Mouse (Mus musculus) kidney, adult 2 months (tissue): ENCODE results near the gene Gm9008. TPM values are rescaled to one million over a fixed set of nuclear protein-coding genes. Genes with fewer than 3 reads are reported as not detected.
A peak's percentile ranks its signal among the peaks of the same experiment; 100 is the strongest.
"Not testable (repeated sequence)": the region's sequence is repeated elsewhere in the genome, so short reads cannot be mapped to it uniquely, and the experiment has no call there.

Source experiments
- DNase-seq: peaks from one replicate; pipeline ENCODE4 v3.0.0; 2021
- H3K27ac ChIP-seq: fragments of 200-500 bp; 2 replicates; pipeline ENCODE4 v1.5.1; 2012; ENCODE audit warnings: low read depth, low read length, control low read depth, inconsistent platforms; ENCODE audit not compliant: insufficient read depth
- H3K27me3 ChIP-seq: fragments of 200-500 bp; replicated peaks from 2 replicates; pipeline ENCODE4 v1.6.1; 2012; ENCODE audit warnings: mild to moderate bottlenecking, moderate library complexity, low read length, inconsistent platforms; ENCODE audit not compliant: control insufficient read depth, insufficient read depth
- H3K36me3 ChIP-seq: fragments of 200-500 bp; 2 replicates; pipeline ENCODE4 v1.6.1; 2012; ENCODE audit warnings: mild to moderate bottlenecking, moderate library complexity, low read length, inconsistent platforms; ENCODE audit not compliant: control insufficient read depth, insufficient read depth
- H3K4me1 ChIP-seq: fragments of 200-500 bp; 2 replicates; pipeline ENCODE4 v1.6.1; 2011; ENCODE audit warnings: low read length; ENCODE audit not compliant: control insufficient read depth, insufficient read depth
- H3K4me3 ChIP-seq: fragments of 200-500 bp; 2 replicates; pipeline ENCODE4 v1.5.1; 2011; ENCODE audit warnings: mild to moderate bottlenecking, low read depth, low read length, control low read depth; ENCODE audit not compliant: insufficient read depth
- CTCF ChIP-seq: fragments of 200-500 bp; conservative IDR thresholded peaks from 2 replicates; pipeline ENCODE4 v1.5.1; 2011; ENCODE audit warnings: low read depth, mild to moderate bottlenecking, control low read depth, low read length, moderate library complexity, mixed read lengths; ENCODE audit not compliant: insufficient read depth, insufficient read length
- POLR2A ChIP-seq: fragments of 200-500 bp; IDR thresholded peaks from one replicate; pipeline ENCODE4 v1.6.1; 2011; ENCODE audit warnings: low read depth, low read length, control low read depth
- WGBS: fragments of 180-500 bp; shearing (Covaris S2); methylation state at CpG from one replicate; pipeline ENCODE4 v1.1.7; 2018; 5-methylcytosine and 5-hydroxymethylcytosine counted together
- polyA plus RNA-seq: library from polyadenylated mRNA; depleted of rRNA; stranded (reverse); fragments of >200 nt; gene quantifications from 2 replicates; pipeline ENCODE4 v1.2.3, GENCODE M21; 2012; rRNA removed

Gm9008 gene
- polyA plus RNA-seq, result 0.08 TPM in 1 of 2 replicates, not detected in the other

DNA sequence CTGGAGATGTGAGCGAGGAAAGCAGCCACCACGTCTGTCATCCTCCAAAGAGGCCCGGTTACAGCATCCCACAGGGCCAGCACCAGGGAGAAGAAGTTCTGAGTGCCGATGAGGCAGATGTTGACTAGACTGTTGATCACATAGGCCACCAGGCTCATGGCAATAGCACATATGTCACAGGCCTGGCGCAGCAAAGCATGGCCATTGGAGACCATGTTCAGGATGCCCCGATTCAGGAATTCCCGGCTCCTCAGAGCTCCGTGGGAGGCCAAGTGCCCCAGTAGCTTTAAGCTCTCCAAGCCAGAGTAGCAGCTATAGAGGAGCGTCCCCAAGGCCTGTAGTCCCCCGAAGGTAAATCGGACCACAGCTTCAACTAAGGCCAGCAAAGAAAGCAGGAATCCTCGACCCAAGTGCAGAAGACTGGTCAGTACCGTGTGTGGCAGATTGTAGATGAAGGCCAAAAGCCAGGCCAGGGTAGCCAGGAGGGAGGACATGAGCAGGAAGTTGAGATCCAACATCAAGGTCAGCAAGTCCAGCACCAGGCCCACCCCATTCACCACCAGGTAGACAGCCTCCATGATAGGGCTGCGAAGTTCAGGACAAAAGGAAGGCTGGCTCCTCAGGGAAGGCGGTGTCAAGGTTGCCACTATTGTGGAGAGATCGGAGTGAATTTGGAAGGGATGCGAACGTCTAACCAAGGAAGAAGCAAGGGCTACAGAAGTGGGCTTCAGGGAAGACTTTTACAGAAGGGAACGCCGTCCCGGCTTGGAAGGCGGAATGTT is at the start of gene Gm9008:
TSS of gene Gm9008 (minus strand) at position 731 of the 782 bp plus-strand sequence.
- not testable (repeated sequence) for H3K27me3 ChIP-seq, H3K4me1 ChIP-seq, H3K4me3 ChIP-seq, H3K27ac ChIP-seq, H3K36me3 ChIP-seq, DNase-seq
- WGBS, result 93% methylated on average over 20 of the region's 22 CpGs

DNA sequence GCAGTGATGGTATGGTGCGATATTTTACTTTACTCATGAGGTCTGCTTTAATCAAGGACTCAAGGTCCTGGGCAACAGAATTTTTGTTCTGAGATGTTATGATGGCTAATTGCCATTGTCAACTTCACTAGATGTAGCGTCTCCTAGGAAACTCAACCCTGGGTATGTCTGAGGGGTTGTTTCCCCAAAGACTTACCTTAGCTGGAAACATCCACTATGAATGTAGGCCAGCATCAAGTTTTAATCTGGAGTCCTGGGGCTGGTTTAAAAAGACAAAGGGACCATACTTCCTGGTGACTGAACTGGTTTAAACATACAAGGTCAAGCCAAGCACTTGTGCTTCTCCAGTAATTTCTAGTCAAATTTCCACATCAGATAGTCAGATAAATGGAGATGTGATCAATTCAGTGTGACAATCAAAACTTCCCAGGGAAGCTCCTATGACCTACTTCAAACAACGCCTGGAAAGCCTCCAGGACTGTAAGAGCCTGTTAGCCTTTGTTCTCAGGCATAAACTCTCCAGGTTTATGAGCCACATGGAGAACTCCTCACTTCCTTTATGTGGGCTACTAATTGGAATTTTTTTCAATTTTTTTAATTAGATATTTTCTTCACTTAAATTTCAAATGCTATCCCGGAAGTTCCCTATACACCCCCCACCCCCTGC is 24.5 kb upstream of the Gm9008 start:
- Histone ChIP-seq H3K27me3 (no peaks in the 10 kb centered on the region), H3K27ac (no peak overlapping the region), H3K4me3 (no peak overlapping the region), H3K4me1 (no peaks in the 10 kb centered on the region), H3K36me3 (no peaks in the 10 kb centered on the region)
- TF ChIP-seq POLR2A, result no peak
- no peak for TF ChIP-seq CTCF
- 79% methylated on average over 4 of the region's 4 CpGs for WGBS
- DNase-seq, result no peak

GRCm38 (mm10) chr6:76510200-76510599 is 12.6 kb upstream of the Gm9008 start:
- Histone ChIP-seq H3K4me1 (no peaks in the 10 kb centered on the region), H3K27me3 (no peaks in the 10 kb centered on the region), H3K4me3 (no peak overlapping the region), H3K27ac (no peak overlapping the region), H3K36me3 (no peaks in the 10 kb centered on the region)
- DNase-seq, result no peak
- TF ChIP-seq POLR2A, result no peak
- no peak for TF ChIP-seq CTCF

- not testable (repeated sequence) for H3K36me3 ChIP-seq, DNase-seq, H3K27me3 ChIP-seq, H3K4me3 ChIP-seq, H3K4me1 ChIP-seq, H3K27ac ChIP-seq
- 91% methylated on average over 11 of the region's 12 CpGs for WGBS
Measured at GRCm38 (mm10) chr6:76496335-76496734, 1.2 kb downstream of the Gm9008 start.

DNA sequence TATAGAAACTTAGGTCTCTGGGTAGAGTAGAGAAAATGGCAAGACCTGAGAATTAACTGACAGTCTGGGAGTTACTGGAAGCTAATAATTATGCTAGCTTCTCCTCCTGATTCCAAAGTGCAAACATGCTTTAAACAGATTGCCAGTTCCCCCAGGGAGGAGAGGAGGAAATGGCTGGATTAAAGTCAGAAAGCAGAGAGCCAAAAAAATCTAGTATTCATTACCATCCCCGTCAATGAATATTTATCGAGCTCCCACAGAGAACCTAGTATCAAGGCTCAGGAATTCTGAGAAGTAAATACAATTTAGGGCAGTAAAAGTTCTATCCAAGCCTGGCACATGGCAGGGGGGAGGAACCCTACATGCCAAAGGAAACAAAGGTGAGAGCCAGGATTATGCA is 29.4 kb downstream of the Gm9008 start:
- 12% methylated on average over 2 of the region's 2 CpGs for whole genome bisulfite sequencing
- peak overlapping the region; percentile 86 for H3K27ac ChIP-seq
- H3K4me3 ChIP-seq, result no peak overlapping the region
- peak; percentile 83 for DNase-seq
- no peaks in the 10 kb centered on the region for H3K27me3 ChIP-seq
- TF ChIP-seq POLR2A (no peak), CTCF (no peak)
- H3K36me3 ChIP-seq, result no peaks in the 10 kb centered on the region
- no peaks in the 10 kb centered on the region; the same call in 1 of the 2 replicates for H3K4me1 ChIP-seq
